Mouse (Mus musculus) heart, embryonic 12.5 days (tissue): ENCODE data around the gene Ptgds. TPM values are rescaled to one million over a fixed set of nuclear protein-coding genes. Genes with fewer than 3 reads are reported as not detected.
A peak's percentile ranks its signal among the peaks of the same experiment; 100 is the strongest.

Experiments
- ATAC-seq: fragments of 200-750 bp; cut with Nextera tagmentation; 2 replicates; pipeline ENCODE4 v1.8.0; 2017; ENCODE audit warnings: moderate TSS enrichment, moderate library complexity; ENCODE audit not compliant: insufficient number of reproducible peaks, low FRiP score
- H3K27ac ChIP-seq: fragments of 300-500 bp; sonication (generic); 2 replicates; pipeline ENCODE4 v1.5.1; 2016; ENCODE audit warnings: mild to moderate bottlenecking, moderate library complexity; ENCODE audit not compliant: poor library complexity, severe bottlenecking
- H3K27me3 ChIP-seq: fragments of 300-500 bp; sonication (generic); replicated peaks from 2 replicates; pipeline ENCODE4 v1.6.1; 2016; ENCODE audit warnings: mild to moderate bottlenecking, moderate library complexity
- H3K36me3 ChIP-seq: fragments of 300-500 bp; sonication (generic); 2 replicates; pipeline ENCODE4 v1.6.1; 2016; ENCODE audit warnings: mild to moderate bottlenecking, moderate library complexity
- H3K4me1 ChIP-seq: fragments of 300-500 bp; sonication (generic); replicated peaks from 2 replicates; pipeline ENCODE4 v1.6.1; 2016; ENCODE audit warnings: mild to moderate bottlenecking
- H3K4me2 ChIP-seq: fragments of 300-500 bp; sonication (generic); 2 replicates; pipeline ENCODE4 v1.6.1; 2016; ENCODE audit warnings: mild to moderate bottlenecking, moderate library complexity
- H3K4me3 ChIP-seq: fragments of 300-500 bp; sonication (generic); 2 replicates; pipeline ENCODE4 v1.5.1; 2016; ENCODE audit warnings: mild to moderate bottlenecking
- H3K9ac ChIP-seq: fragments of 300-500 bp; sonication (generic); 2 replicates; pipeline ENCODE4 v1.6.1; 2016; ENCODE audit warnings: mild to moderate bottlenecking, moderate library complexity
- H3K9me3 ChIP-seq: fragments of 300-500 bp; sonication (generic); replicated peaks from 2 replicates; pipeline ENCODE4 v1.6.1; 2016; ENCODE audit warnings: mild to moderate bottlenecking, moderate library complexity
- WGBS: fragments of 180-500 bp; shearing (Covaris S2); methylation state at CpG from one replicate; pipeline ENCODE4 v1.1.7; 2016; 5-methylcytosine and 5-hydroxymethylcytosine counted together
- polyA plus RNA-seq: library from polyadenylated mRNA; unstranded; fragments of >200 nt; fragmentation: Nextera tagmentation; extraction: Ambion mirVana; gene quantifications from 2 replicates; pipeline ENCODE4 v1.2.1, GENCODE M21; 2016

Gene Ptgds
- polyA plus RNA-seq, 1 experiment from 2014 or later, result 2.4 TPM

GRCm38 (mm10) chr2:25460551-25461309 lies 9.1 kb downstream of the Ptgds start, which contains the start of gene Paxx:
Gene Paxx (minus strand): TSS chr2:25461094.
- H3K9ac ChIP-seq, result peak within 1 kb of the TSS; percentile 79
- H3K9me3 ChIP-seq, result no peaks in the 10 kb centered on the region
- peak within 1 kb of the TSS; percentile 88 for H3K4me2 ChIP-seq
- H3K4me3 ChIP-seq, result peak within 1 kb of the TSS; percentile 72
- no peaks in the 10 kb centered on the region for H3K27me3 ChIP-seq
- peaks cover 7% of the 10 kb centered on the region; the same call in 1 of the 2 replicates for H3K36me3 ChIP-seq
- peaks cover 26% of the 10 kb centered on the region for H3K4me1 ChIP-seq
- peak; percentile 91 for ATAC-seq
- peak within 1 kb of the TSS; percentile 83 for H3K27ac ChIP-seq
- under 1% methylated on average over 48 of the region's 48 CpGs for WGBS

DNA sequence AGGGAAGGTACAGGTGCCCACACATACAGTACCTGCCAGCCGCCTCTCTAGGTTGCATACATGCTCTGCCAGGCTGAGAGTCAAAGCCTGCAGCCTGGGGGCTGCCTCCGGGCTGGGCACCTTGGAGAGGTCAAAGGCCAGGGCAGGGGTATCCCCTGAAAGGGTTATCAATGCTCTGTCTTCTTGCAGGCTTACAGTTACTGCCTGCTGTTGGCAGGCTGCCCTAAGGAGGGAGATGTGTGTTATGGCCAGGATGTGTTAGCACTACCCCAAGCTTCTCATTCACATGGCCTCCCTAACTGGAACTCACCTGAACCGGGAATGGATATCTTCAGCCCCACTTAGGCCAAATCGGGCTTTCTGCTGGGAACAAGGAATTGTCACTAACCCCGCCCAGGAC lies 9.7 kb downstream of the Ptgds start:
- Histone ChIP-seq H3K27me3 (no peaks in the 10 kb centered on the region), H3K4me1 (peaks cover 23% of the 10 kb centered on the region), H3K9me3 (no peaks in the 10 kb centered on the region), H3K4me2 (peak overlapping the region; percentile 88), H3K4me3 (peak overlapping the region; percentile 72), H3K36me3 (peaks cover 7% of the 10 kb centered on the region; the same call in 1 of the 2 replicates), H3K27ac (peak overlapping the region; percentile 83; the same call in 1 of the 2 replicates), H3K9ac (peak overlapping the region; percentile 79)
- ATAC-seq, result peak; percentile 13
- WGBS, result 36% methylated on average over 5 of the region's 5 CpGs

GRCm38 (mm10) chr2:25458911-25459310 lies 10.9 kb downstream of the Ptgds start:
- no peaks in the 10 kb centered on the region for H3K27me3 ChIP-seq
- no peak overlapping the region for H3K9ac ChIP-seq
- 81% methylated on average over 5 of the region's 5 CpGs for WGBS
- H3K4me2 ChIP-seq, result no peak overlapping the region
- H3K4me3 ChIP-seq, result no peak overlapping the region
- no peaks in the 10 kb centered on the region for H3K9me3 ChIP-seq
- no peak overlapping the region for H3K27ac ChIP-seq
- ATAC-seq, result no peak
- H3K36me3 ChIP-seq, result peaks cover 7% of the 10 kb centered on the region; the same call in 1 of the 2 replicates
- peaks cover 23% of the 10 kb centered on the region for H3K4me1 ChIP-seq

- Histone ChIP-seq H3K36me3 (peaks cover 7% of the 10 kb centered on the region; the same call in 1 of the 2 replicates), H3K4me3 (no peak overlapping the region), H3K4me2 (no peak overlapping the region), H3K9me3 (no peaks in the 10 kb centered on the region), H3K4me1 (peaks cover 23% of the 10 kb centered on the region), H3K27me3 (no peaks in the 10 kb centered on the region), H3K9ac (no peak overlapping the region), H3K27ac (no peak overlapping the region)
- no peak for ATAC-seq
- 81% methylated on average over 9 of the region's 9 CpGs for WGBS
These were observed 12.6 kb downstream of the Ptgds start for GRCm38 (mm10) chr2:25457022-25457896.

- no peaks in the 10 kb centered on the region for H3K27me3 ChIP-seq
- ATAC-seq, result no peak
- H3K4me2 ChIP-seq, result no peak within 1 kb of the TSS
- peaks cover 21% of the 10 kb centered on the region for H3K4me1 ChIP-seq
- WGBS, result 43% methylated on average over 14 of the region's 14 CpGs
- H3K4me3 ChIP-seq, result no peak within 1 kb of the TSS
- H3K36me3 ChIP-seq, result peaks cover 7% of the 10 kb centered on the region; the same call in 1 of the 2 replicates
- no peak within 1 kb of the TSS for H3K9ac ChIP-seq
- H3K9me3 ChIP-seq, result no peaks in the 10 kb centered on the region
- H3K27ac ChIP-seq, result no peak within 1 kb of the TSS
These were observed 13.5 kb downstream of the Ptgds start, which contains the start of gene Clic3 for GRCm38 (mm10) chr2:25456205-25456953. Gene Clic3 (plus strand): TSS chr2:25456838.

- Histone ChIP-seq H3K27ac (no peak overlapping the region), H3K9me3 (no peaks in the 10 kb centered on the region), H3K27me3 (0 out of 2 replicates have a peak, but pooled peaks cover under 1% of the 10 kb centered on the region), H3K9ac (no peak overlapping the region), H3K4me2 (no peak overlapping the region), H3K36me3 (no peaks in the 10 kb centered on the region; the same call in 1 of the 2 replicates), H3K4me3 (no peak overlapping the region), H3K4me1 (peaks cover 3% of the 10 kb centered on the region; the same call in 1 of the 2 replicates)
- 58% methylated on average over 1 of the region's 1 CpGs for WGBS
- ATAC-seq, result no peak
These were observed 16.9 kb downstream of the Ptgds start for GRCm38 (mm10) chr2:25452951-25453350.

GRCm38 (mm10) chr2:25450853-25451647 lies 18.8 kb downstream of the Ptgds start:
- Histone ChIP-seq H3K9me3 (no peaks in the 10 kb centered on the region), H3K27ac (no peak overlapping the region), H3K4me3 (no peak overlapping the region), H3K4me2 (no peak overlapping the region), H3K27me3 (peaks cover 14% of the 10 kb centered on the region; the same call in 1 of the 2 replicates), H3K4me1 (no peaks in the 10 kb centered on the region; the same call in 1 of the 2 replicates), H3K36me3 (no peaks in the 10 kb centered on the region), H3K9ac (no peak overlapping the region)
- ATAC-seq, result no peak
- 76% methylated on average over 8 of the region's 8 CpGs for WGBS

DNA sequence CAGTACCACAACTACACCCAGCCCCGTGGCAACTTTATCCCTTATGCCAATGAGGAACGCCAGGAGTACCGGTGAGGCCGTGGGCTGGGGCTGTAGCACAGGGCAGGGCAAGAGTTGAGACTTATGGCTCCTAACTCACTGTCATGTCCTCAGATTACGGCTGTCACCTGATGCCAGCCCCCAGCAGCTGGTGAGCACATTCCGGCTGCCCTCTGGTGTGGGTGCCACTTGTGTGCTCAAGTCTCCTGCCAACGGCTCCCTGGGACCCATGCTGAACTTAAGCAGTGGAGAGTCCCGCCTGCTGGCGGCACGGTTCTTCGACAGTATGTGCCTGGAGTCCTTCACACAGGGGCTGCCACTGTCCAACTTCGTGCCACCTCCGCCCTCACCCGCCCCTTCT lies 27.2 kb downstream of the Ptgds start:
- Histone ChIP-seq H3K9ac (no peak overlapping the region), H3K4me1 (no peaks in the 10 kb centered on the region), H3K27me3 (peaks cover 16% of the 10 kb centered on the region; the same call in 1 of the 2 replicates), H3K36me3 (no peaks in the 10 kb centered on the region), H3K4me2 (no peak overlapping the region), H3K9me3 (no peaks in the 10 kb centered on the region), H3K4me3 (no peak overlapping the region), H3K27ac (no peak overlapping the region)
- no peak for ATAC-seq
- 87% methylated on average over 14 of the region's 14 CpGs for WGBS

- WGBS, result 75% methylated on average over 20 of the region's 20 CpGs
- peaks cover 6% of the 10 kb centered on the region; the same call in 1 of the 2 replicates for H3K27me3 ChIP-seq
These were observed 28.8 kb downstream of the Ptgds start for GRCm38 (mm10) chr2:25441067-25441466.

DNA sequence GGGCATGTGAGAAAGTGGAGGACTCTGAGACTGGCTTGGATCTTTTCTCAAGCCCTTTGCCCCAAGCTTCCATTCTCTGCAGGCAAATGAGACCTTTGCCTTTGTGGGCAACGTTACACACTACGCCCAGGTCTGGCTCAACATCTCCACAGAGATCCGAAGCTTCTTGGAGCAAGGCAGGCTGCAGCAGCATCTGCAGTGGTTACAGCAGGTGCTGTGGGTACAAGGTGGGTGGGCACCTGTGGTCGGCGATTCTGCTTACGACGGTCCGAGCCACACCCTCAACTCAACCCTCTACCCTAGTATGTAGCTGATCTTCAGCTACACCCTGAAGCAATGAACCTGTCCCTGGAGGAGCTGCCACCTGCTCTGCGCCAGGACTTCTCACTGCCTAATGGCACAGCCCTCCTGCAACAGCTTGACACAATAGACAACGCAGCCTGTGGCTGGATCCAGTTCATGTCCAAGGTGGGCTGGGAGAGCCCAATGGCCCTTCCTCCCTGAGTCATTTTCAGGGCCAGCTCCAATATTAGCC lies 33.5 kb downstream of the Ptgds start:
- H3K4me3 ChIP-seq, result no peak overlapping the region
- H3K27me3 ChIP-seq, result peaks cover 28% of the 10 kb centered on the region
- no peak overlapping the region for H3K9ac ChIP-seq
- no peaks in the 10 kb centered on the region for H3K4me1 ChIP-seq
- no peak overlapping the region for H3K4me2 ChIP-seq
- H3K27ac ChIP-seq, result no peak overlapping the region
- no peak for ATAC-seq
- H3K9me3 ChIP-seq, result no peaks in the 10 kb centered on the region
- 88% methylated on average over 10 of the region's 10 CpGs for WGBS
- H3K36me3 ChIP-seq, result no peaks in the 10 kb centered on the region

More at GRCm38 (mm10) chr2:25441067-25441466, 28.8 kb downstream of the Ptgds start:
- no peak for ATAC-seq
- Histone ChIP-seq H3K36me3 (no peaks in the 10 kb centered on the region), H3K9me3 (no peaks in the 10 kb centered on the region), H3K4me2 (no peak overlapping the region), H3K4me3 (no peak overlapping the region), H3K27ac (no peak overlapping the region), H3K4me1 (no peaks in the 10 kb centered on the region), H3K9ac (no peak overlapping the region)
